Mouse (Mus musculus): ENCODE data around the gene Sumo3. TPM values are rescaled to one million over a fixed set of nuclear protein-coding genes. Genes with fewer than 3 reads are reported as not detected.

Sumo3 gene
- total RNA-seq, 2 experiments from 2014 or later: 44.5 to 47.4 TPM

Small RNA genes lying within 50 kb of the gene (microRNA-seq; reads per million reads assigned to microRNA genes)
- gene Mir1930: 72.3 reads per million, percentile 55 among the genes with 10 or more reads in this experiment

Other genes with a start within 250 kb of the Sumo3 start
- gene Adarb1, start 187.8 kb upstream of the Sumo3 start, total RNA-seq (2021): 1 to 10 TPM; 5.5 to 5.8 TPM
- 1 to 10 TPM; 6.9 to 8.7 TPM for gene Fam207a, start 90.3 kb upstream of the Sumo3 start, total RNA-seq (2021)
- gene Itgb2, start 75.8 kb upstream of the Sumo3 start, total RNA-seq (2021): 1 to 10 TPM; 1.4 to 1.7 TPM
- gene Pttg1ip, start 24.4 kb upstream of the Sumo3 start, total RNA-seq (2021): 10 to 100 TPM; 23.0 to 33.6 TPM
- gene Gm49325, start 100 bp downstream of the Sumo3 start, total RNA-seq (2021): 10 to 100 TPM in 1 of 2 experiments, 1 to 10 TPM in 1; 8.6 to 11.4 TPM
- 100 to 1,000 TPM in 1 of 2 experiments, 10 to 100 TPM in 1; 96.1 to 101 TPM for gene Ube2g2, start 16.2 kb downstream of the Sumo3 start, total RNA-seq (2021)
- gene Tspear, start 80.5 kb downstream of the Sumo3 start, total RNA-seq (2021): not detected
- gene Gm19402, start 84.7 kb downstream of the Sumo3 start, total RNA-seq (2021): not detected
- gene Gm9508, start 91.1 kb downstream of the Sumo3 start, total RNA-seq (2021): not detected
- not detected for gene Gm10272, start 100.5 kb downstream of the Sumo3 start, total RNA-seq (2021)
- not detected for gene Gm10024, start 105.4 kb downstream of the Sumo3 start, total RNA-seq (2021)
- not detected for gene Gm10142, start 109.7 kb downstream of the Sumo3 start, total RNA-seq (2021)
- not detected for gene Krtap12-1, start 114.5 kb downstream of the Sumo3 start, total RNA-seq (2021)
- not detected for gene Gm10100, start 120.4 kb downstream of the Sumo3 start, total RNA-seq (2021)
- not detected for gene Gm18596, start 136.5 kb downstream of the Sumo3 start, total RNA-seq (2021)
- gene Gm9736, start 145.3 kb downstream of the Sumo3 start, total RNA-seq (2021): not detected
- not detected for gene Gm3233, start 153.6 kb downstream of the Sumo3 start, total RNA-seq (2021)
- not detected for gene Gm3238, start 165.2 kb downstream of the Sumo3 start, total RNA-seq (2021)
- not detected for gene Gm7138, start 170.8 kb downstream of the Sumo3 start, total RNA-seq (2021)
- not detected for gene Gm3250, start 176.4 kb downstream of the Sumo3 start, total RNA-seq (2021)
- not detected for gene Gm7137, start 182.1 kb downstream of the Sumo3 start, total RNA-seq (2021)
- gene Gm9639, start 189.0 kb downstream of the Sumo3 start, total RNA-seq (2021): not detected
- gene Gm19668, start 193.0 kb downstream of the Sumo3 start, total RNA-seq (2021): not detected
- gene Gm9507, start 205.7 kb downstream of the Sumo3 start, total RNA-seq (2021): not detected
- not detected for gene Gm2696, start 208.6 kb downstream of the Sumo3 start, total RNA-seq (2021)
- gene Krtap10-4, start 221.0 kb downstream of the Sumo3 start, total RNA-seq (2021): not detected
- not detected for gene Krtap10-10, start 229.8 kb downstream of the Sumo3 start, total RNA-seq (2021)
- not detected for gene Gm36176, start 240.7 kb downstream of the Sumo3 start, total RNA-seq (2021)
- gene Gm10318, start 246.8 kb downstream of the Sumo3 start, total RNA-seq (2021): not detected